Mouse (Mus musculus) midbrain, postnatal 0 days (tissue): ENCODE data around the gene Pla1a. TPM values are rescaled to one million over a fixed set of nuclear protein-coding genes. Genes with fewer than 3 reads are reported as not detected.
A peak's percentile ranks its signal among the peaks of the same experiment; 100 is the strongest.

Experiments used
- ATAC-seq: fragments of 200-750 bp; cut with Nextera tagmentation; 2 replicates; pipeline ENCODE4 v1.8.0; 2017; ENCODE audit warnings: moderate number of reproducible peaks, mild to moderate bottlenecking, moderate TSS enrichment, moderate library complexity; ENCODE audit not compliant: low FRiP score
- DNase-seq: peaks from one replicate; pipeline ENCODE4 v3.0.0-alpha.2; 2015; ENCODE audit warnings: low spot score
- H3K27ac ChIP-seq: fragments of 300-500 bp; sonication (generic); 2 replicates; pipeline ENCODE4 v1.5.1; 2014; ENCODE audit warnings: low read depth, mild to moderate bottlenecking, low read length, mixed read lengths
- H3K27me3 ChIP-seq: fragments of 300-500 bp; sonication (generic); 2 replicates; pipeline ENCODE4 v1.6.1; 2014; ENCODE audit warnings: low read length, control low read depth, mixed read lengths; ENCODE audit not compliant: insufficient read depth
- H3K36me3 ChIP-seq: fragments of 300-500 bp; sonication (generic); 2 replicates; pipeline ENCODE4 v1.6.1; 2014; ENCODE audit warnings: low read length, control low read depth, mixed read lengths; ENCODE audit not compliant: insufficient read depth
- H3K4me1 ChIP-seq: fragments of 300-500 bp; sonication (generic); 2 replicates; pipeline ENCODE4 v1.6.1; 2014; ENCODE audit warnings: mild to moderate bottlenecking, control low read depth, antibody characterized with exemption, low read length, mixed read lengths; ENCODE audit not compliant: insufficient read depth
- H3K4me2 ChIP-seq: fragments of 300-500 bp; sonication (generic); 2 replicates; pipeline ENCODE4 v1.6.1; 2014; ENCODE audit warnings: low read depth, mild to moderate bottlenecking, low read length, mixed read lengths; ENCODE audit not compliant: poor library complexity, severe bottlenecking
- H3K4me3 ChIP-seq: fragments of 300-500 bp; sonication (generic); 2 replicates; pipeline ENCODE4 v1.5.1; 2014; ENCODE audit warnings: low read depth, mild to moderate bottlenecking, low read length, moderate library complexity
- H3K9ac ChIP-seq: fragments of 300-500 bp; sonication (generic); replicated peaks from 2 replicates; pipeline ENCODE4 v1.6.1; 2014; ENCODE audit warnings: mild to moderate bottlenecking, low read length, moderate library complexity, mixed read lengths; ENCODE audit not compliant: poor library complexity, severe bottlenecking
- H3K9me3 ChIP-seq: fragments of 300-500 bp; sonication (generic); 2 replicates; pipeline ENCODE4 v1.6.1; 2016; ENCODE audit warnings: low read length, control low read depth
- CTCF ChIP-seq: IDR thresholded peaks from 2 replicates; pipeline ENCODE4 v1.5.1; 2016; ENCODE audit warnings: antibody characterized with exemption, mild to moderate bottlenecking
- WGBS: fragments of 180-500 bp; shearing (Covaris S2); extraction: QIAGEN DNeasy Blood & Tissue Kit; methylation state at CpG from one replicate; pipeline ENCODE4 v1.1.7; 2014; 5-methylcytosine and 5-hydroxymethylcytosine counted together
- polyA plus RNA-seq: library from polyadenylated mRNA; unstranded; fragments of >200 nt; fragmentation: Nextera tagmentation; extraction: Ambion mirVana; gene quantifications from 2 replicates; pipeline ENCODE4 v1.2.1, GENCODE M21; 2015
- total RNA-seq: library from RNA; depleted of rRNA; stranded (reverse); fragments of >200 nt; gene quantifications from 2 replicates; pipeline ENCODE4 v1.2.3, GENCODE M21; 2014

Gene Pla1a
- total and polyA plus RNA-seq, 2 experiments from 2014 or later: 1.4 to 1.6 TPM

DNA sequence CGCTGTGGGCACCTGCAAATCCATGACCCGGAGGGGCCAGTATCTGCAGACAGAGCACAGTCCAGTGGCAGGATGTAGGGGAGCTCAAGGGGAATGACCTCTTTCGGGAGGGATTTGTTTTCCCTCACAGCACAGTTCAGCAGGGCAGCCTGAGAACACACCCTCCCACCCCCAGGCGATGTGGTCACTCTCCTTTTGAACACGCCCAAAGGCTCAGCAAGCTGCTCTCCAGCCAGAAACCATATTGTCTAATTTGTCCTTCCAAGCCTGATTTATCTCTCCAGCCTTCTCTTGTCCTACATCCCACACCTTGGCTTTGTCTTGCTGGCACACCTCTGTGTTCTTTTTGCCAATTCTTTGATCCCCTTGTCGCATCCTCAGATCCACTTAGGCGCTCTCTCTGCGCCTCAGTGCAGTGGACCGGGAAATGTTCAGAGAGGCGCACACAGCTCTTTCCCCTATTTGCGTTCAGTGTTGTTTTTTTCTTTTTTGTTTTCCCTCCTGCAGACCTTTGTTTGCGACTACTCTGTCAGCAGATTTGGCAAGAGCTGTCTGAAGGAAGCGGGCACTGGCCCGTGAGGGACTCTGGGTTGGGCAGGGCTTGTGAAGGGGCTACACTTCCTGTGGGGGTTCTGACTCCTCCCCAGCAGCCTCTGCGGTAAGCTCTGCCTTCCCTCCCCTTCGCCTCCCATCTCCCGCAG, 33.3 kb downstream of the Pla1a start:
- peaks cover 11% of the 10 kb centered on the region for H3K4me1 ChIP-seq
- peak overlapping the region; percentile 28; the same call in 1 of the 2 replicates for H3K4me3 ChIP-seq
- 8% methylated on average over 17 of the region's 17 CpGs for WGBS
- H3K36me3 ChIP-seq: no peaks in the 10 kb centered on the region
- TF ChIP-seq CTCF: no peak
- H3K27ac ChIP-seq: peak overlapping the region; percentile 69; the same call in 1 of the 2 replicates
- H3K27me3 ChIP-seq: no peaks in the 10 kb centered on the region
- ATAC-seq: peak; percentile 90
- H3K4me2 ChIP-seq: peak overlapping the region; percentile 54
- peak overlapping the region; percentile 51 for H3K9ac ChIP-seq
- DNase-seq: peak; percentile 80
- H3K9me3 ChIP-seq: no peaks in the 10 kb centered on the region

GRCm38 (mm10) chr16:38399076-38399475, 33.9 kb downstream of the Pla1a start:
- Histone ChIP-seq H3K4me1 (peaks cover 11% of the 10 kb centered on the region), H3K27ac (peak overlapping the region; percentile 69; the same call in 1 of the 2 replicates), H3K9ac (no peak overlapping the region), H3K27me3 (no peaks in the 10 kb centered on the region), H3K4me3 (no peak overlapping the region), H3K9me3 (no peaks in the 10 kb centered on the region), H3K36me3 (no peaks in the 10 kb centered on the region), H3K4me2 (peak overlapping the region; percentile 54)
- ATAC-seq: peak; percentile 24; the same call in 1 of the 2 replicates
- no peak for DNase-seq
- WGBS: 69% methylated on average over 3 of the region's 3 CpGs
- TF ChIP-seq CTCF: no peak

DNA sequence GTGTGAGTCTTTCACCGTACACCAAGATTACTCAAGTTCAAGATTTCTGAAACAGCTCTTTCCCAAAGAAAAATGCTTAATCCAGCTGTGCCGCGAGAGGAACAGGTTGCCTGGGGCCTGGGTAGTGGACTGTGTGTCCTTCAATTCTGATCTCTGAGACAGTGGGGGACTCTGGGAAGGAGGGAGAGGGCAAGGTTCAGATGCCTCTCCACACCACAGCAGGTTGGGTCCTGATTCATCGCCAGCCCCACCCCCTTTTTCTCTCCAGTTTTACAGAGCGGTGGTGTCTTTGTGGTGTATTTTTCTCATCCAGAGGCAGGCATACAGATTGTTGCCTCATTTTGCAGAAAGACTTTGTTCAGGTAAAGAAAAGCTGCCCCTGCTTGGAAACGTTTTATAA, 34.7 kb downstream of the Pla1a start:
- Histone ChIP-seq H3K27me3 (no peaks in the 10 kb centered on the region), H3K4me3 (no peak overlapping the region), H3K36me3 (no peaks in the 10 kb centered on the region), H3K9me3 (no peaks in the 10 kb centered on the region), H3K4me1 (peaks cover 11% of the 10 kb centered on the region), H3K4me2 (no peak overlapping the region), H3K9ac (no peak overlapping the region), H3K27ac (no peak overlapping the region)
- ATAC-seq: no peak
- TF ChIP-seq CTCF: no peak
- 88% methylated on average over 6 of the region's 6 CpGs for WGBS
- no peak for DNase-seq

DNA sequence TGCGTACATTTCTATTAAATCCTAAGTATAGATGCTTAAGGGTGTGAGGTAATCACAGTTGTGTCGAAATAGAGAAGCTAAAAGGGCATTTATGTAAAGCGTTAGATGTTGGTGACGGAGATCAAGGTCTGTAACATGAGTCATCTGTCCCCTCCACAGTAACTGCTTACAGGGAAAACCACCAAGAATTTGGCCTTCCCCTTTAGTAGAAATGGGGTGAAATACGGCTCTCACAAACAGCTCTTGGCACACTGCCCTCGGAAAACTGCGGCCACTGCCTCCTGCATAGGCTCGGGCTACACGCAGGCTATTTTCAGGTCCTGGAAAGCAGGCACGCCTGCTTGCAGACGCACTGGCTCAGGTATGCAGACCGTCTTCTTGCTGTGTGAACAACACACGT, 36.8 kb downstream of the Pla1a start:
- H3K9ac ChIP-seq: no peak overlapping the region
- H3K4me2 ChIP-seq: no peak overlapping the region
- H3K4me3 ChIP-seq: no peak overlapping the region
- TF ChIP-seq CTCF: no peak
- no peaks in the 10 kb centered on the region for H3K9me3 ChIP-seq
- 79% methylated on average over 13 of the region's 13 CpGs for WGBS
- no peak overlapping the region for H3K27ac ChIP-seq
- DNase-seq: peak; percentile 40
- H3K4me1 ChIP-seq: peaks cover 11% of the 10 kb centered on the region
- no peak for ATAC-seq
- no peaks in the 10 kb centered on the region for H3K27me3 ChIP-seq
- no peaks in the 10 kb centered on the region for H3K36me3 ChIP-seq

GRCm38 (mm10) chr16:38395060-38395730, 37.8 kb downstream of the Pla1a start:
- 79% methylated on average over 6 of the region's 6 CpGs for WGBS
- Histone ChIP-seq H3K9ac (no peak overlapping the region), H3K27ac (no peak overlapping the region), H3K36me3 (no peaks in the 10 kb centered on the region), H3K4me1 (peaks cover 11% of the 10 kb centered on the region), H3K9me3 (no peaks in the 10 kb centered on the region), H3K4me2 (no peak overlapping the region), H3K27me3 (no peaks in the 10 kb centered on the region), H3K4me3 (no peak overlapping the region)
- TF ChIP-seq CTCF: no peak
- DNase-seq (no peak), ATAC-seq (no peak)

- no peak for ATAC-seq
- WGBS: 90% methylated on average over 8 of the region's 8 CpGs
Observed at GRCm38 (mm10) chr16:38394191-38394618, 38.7 kb downstream of the Pla1a start.

More at GRCm38 (mm10) chr16:38394191-38394618, 38.7 kb downstream of the Pla1a start:
- Histone ChIP-seq H3K27me3 (no peaks in the 10 kb centered on the region), H3K9me3 (no peaks in the 10 kb centered on the region), H3K36me3 (no peaks in the 10 kb centered on the region), H3K4me3 (no peak overlapping the region), H3K4me1 (peaks cover 1% of the 10 kb centered on the region), H3K4me2 (no peak overlapping the region), H3K9ac (no peak overlapping the region), H3K27ac (no peak overlapping the region)
- DNase-seq: no peak
- TF ChIP-seq CTCF: no peak
